Mouse (Mus musculus) kidney, adult 11 months (tissue): ENCODE measurements around the gene 1700012P22Rik.

Experiments
- DNase-seq: peaks from one replicate; pipeline ENCODE4 v3.0.0; 2022

The 1700012P22Rik gene

DNA sequence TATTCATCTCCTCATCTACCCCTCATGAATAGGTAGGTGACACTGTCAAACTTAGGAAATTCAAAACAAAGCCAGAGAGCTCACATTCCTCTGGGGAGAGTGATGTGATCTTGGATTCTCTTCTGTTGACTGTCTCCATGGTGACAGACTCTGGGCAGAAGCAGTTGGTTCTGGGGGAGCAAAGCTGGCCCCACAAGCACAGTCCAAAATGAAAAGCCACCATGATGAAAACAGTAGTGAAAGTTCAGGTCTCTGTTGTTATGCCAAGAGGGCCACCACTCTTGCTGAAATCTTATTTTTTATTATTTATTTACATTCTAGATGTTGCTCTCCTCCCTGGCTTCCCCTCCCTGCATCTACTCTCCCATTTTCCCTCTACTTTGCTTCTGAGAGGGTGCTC lies at the start of gene 1700012P22Rik:
Gene 1700012P22Rik (minus strand): TSS at position 101 of the 400 bp plus-strand sequence.
- DNase-seq: no peak

DNA sequence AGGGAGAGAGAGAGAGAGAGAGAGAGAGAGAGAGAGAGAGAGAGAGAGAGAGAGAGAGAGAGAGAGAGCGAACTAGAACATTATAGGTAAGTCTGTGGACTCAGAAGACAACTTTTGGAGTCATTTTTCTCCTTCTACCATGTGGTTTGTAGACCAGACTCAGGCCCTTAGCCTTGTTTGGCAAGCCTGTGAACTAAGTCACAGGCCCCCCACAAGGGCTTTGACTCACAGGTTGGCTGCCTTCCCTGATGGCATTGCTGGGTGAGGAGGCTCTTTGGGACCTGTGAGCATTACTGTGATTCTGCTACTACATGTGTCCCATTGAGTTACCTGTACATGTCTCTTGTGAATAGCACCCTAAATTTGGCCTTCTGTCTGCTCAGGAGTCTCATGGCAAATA lies 29.5 kb upstream of the 1700012P22Rik start:
- DNase-seq: no peak

DNA sequence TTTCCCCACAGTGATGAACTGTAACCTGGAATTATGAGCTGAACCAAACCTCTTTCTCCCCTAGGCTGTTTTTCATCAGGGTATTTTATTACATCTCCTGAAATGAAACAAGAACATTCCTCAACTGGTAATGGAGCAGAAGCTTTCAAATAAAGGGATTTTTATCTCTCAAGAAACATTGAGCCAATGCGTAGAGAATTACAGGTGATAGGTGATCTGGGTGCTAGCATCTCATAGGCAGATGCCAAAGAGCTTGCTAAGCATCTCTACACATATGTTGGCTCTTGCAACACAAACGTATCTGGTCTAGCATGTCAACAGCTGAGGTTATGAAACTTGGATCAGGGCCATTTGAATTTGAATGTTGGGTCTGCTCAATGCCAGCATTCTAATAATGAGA lies 26.6 kb upstream of the 1700012P22Rik start:
- no peak for DNase-seq

DNA sequence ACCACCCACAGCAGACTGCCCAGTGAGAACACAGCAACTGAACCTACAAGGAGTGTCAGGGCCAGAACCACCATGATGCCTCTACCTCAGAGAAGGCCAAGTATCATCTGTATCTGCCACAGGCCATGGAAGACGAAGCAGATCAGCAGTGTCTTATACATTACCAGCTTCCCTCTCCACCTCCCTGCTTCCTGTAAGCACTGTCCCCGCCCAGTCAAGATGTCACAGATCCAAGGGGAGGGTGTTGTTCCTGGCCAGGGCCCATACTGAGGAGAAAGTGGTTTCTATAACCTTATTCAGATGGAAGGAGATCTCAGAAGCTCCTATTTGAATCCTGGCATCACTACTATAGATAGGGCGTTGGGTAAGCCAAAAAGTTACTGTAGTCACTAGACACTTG lies 25.1 kb upstream of the 1700012P22Rik start, which contains the start of gene Aadacl3:
Gene Aadacl3 (minus strand): TSS at position 101 of the 400 bp plus-strand sequence.
- DNase-seq: no peak

DNA sequence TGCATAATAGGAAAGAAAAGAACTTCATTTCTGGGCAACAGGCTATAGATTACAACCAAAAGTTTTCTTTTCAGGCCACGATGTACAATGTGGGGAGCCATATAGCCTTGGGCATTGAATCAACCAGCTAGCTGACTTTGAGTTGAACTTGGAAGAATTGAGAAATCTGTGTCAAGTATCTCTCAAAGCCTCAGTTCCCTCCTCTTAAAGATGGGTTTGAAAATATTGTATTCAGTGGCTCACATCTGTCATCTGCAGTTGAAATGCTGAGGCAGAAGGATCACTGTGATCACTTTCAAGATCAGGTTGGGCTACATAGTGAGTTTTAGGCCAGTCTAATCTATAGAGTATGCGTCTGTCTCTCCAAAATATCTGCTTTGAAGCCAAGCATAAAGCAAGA lies 14.6 kb upstream of the 1700012P22Rik start, which contains the start of gene Gm9944:
Gene Gm9944 (minus strand): TSS at position 101 of the 400 bp plus-strand sequence.
- DNase-seq: no peak

DNA sequence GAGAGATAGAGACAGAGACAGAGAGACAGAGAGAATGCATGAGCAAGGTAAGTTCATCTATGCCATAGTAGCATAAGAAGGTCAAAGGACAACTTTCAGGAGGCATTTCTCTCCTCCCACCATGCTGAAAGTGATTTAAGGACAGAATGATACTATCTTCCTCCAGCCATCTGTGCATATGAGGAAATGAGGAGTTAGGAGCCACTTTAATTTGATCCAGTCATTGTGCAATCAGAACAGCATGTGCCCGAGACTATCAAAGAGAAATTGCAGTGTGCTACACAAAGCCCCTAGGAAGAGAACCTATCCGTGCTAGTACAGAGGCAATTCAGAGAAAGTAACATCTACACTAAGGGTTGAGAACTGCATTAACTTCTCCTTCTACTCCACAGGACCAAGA lies 10.0 kb upstream of the 1700012P22Rik start:
- no peak for DNase-seq

DNA sequence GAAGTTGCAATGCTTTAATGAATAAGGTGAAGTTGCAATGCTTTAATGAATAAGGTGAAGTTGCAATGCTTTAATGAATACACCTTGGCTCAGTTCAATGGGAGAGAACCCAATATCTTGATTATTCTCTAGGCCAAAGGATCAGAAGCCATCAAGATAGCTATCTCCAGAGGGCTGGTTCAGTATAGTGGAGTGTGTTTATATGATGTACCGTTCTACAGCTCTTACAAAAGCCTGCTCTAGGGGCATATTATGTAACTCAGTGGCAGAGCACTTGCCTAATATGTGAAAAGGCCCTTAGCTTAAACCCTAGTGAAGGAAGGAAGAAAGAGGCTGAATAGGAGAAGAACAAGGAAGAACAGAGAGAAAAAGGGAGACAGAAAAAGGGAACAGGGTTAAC lies 3.0 kb upstream of the 1700012P22Rik start:
- no peak for DNase-seq

DNA sequence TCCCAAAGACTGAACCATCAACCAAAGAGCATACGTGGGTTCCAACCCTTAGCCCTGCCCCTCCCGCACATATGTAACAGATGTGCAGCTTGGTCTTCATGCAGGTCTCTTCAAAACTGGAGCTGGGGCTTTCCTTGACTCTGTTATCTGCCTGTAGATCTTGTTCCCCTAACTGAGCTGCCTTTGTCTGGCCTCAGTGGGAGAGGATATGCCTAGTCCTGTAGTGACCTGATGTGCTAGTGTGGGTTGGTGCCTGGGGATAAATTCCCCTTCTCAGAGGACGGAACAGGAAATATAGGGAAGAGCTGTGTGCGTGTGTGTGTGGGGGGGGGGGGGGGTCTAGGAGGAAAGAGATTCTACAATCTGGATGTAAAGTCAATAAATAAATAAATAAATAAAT lies 2.5 kb upstream of the 1700012P22Rik start:
- DNase-seq: no peak

DNA sequence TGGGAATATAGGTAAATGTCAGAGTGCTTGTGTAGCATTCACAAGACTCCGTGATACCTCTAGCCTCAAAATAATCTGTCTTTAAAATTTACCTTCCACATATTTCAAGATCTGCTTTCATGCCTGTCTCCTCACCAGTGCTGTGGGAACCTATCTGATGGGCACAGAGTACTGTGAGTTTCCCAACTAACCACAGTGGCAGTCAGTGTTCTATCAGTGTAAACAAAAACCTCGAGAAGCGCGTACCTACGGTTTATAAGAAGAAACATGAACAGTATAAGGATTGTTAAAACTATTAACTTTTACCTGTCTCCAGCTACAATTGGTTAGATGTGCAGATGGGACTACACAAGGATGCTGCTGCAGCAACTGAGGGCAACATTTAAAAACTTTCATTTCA lies 5.4 kb downstream of the 1700012P22Rik start:
- DNase-seq: no peak

DNA sequence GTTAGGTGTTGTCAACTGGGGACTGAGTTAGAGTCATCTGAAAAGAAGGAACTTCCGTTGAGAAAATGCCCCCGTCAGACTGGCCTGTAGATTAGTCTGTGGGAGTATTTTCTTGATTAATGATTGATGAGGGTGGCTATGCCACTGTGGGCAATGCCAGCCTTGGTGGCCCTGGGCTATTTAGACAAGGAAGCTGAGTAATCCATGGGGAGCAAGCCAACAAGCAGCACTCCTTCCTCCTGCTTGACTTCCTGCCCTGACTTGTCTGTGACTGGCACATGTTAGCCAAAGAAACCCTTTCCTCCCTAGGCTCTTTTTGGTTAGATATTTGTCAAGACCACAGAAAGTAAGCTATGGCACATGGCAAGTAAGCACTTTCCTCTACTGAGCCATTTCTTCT lies 7.8 kb downstream of the 1700012P22Rik start:
- no peak for DNase-seq

DNA sequence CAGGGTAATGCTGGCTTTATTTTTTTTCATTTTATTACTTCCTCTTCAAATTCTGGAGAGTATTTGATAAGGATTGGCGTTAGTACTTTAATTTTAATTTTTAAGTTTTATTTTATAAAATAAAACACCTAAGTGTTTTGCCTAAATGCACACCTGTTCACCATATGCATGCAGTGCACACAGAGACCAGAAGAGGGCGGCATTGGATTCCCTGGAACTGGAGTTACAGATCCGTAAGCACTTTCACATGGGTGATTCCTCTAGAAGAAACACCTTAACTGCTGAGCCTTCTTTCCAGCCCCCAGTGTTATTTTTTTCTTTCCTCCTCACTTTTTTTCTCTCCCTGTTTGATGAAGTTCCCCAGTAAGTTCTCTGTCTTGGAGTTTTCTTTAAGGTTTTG lies 9.7 kb downstream of the 1700012P22Rik start:
- DNase-seq: peak; percentile 11

DNA sequence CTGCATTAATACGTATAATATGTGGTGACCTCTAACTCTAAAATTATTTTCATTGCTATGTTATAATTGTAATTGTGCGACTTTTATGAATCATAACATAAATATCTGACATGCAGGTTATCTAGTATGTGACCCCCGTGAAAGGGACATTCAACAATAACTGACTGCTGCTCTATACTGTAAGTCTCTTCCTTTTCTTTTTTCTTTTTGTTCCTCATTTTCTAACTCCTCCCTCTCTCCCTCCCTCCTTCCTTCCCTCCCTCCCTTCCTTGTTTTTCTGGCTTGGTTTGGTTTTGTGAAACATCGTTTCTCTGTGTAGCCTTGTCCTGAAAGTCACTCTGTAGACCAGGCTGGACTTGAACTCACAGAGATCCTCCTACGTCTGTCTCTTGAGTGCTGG lies 14.0 kb downstream of the 1700012P22Rik start:
- DNase-seq: no peak

DNA sequence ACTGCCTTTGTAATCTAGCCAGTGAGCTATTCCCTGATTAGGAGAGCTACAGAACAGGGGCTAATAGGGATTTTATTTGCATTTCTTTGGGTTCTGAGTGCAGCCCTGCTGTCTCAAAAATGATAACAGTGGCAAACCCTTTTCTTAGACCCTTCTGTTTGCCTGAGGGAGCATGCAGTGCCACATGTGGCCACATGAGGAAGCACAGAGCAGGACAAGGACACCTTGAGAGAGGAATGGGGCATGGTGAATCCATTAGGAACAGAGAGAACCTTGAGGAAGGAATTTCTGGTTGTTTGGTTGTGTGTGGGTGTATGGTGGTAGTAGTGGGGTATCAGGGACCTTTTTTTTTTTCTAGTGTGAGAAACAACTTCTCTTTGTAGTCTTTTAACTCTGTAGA lies 17.9 kb downstream of the 1700012P22Rik start:
- no peak for DNase-seq

DNA sequence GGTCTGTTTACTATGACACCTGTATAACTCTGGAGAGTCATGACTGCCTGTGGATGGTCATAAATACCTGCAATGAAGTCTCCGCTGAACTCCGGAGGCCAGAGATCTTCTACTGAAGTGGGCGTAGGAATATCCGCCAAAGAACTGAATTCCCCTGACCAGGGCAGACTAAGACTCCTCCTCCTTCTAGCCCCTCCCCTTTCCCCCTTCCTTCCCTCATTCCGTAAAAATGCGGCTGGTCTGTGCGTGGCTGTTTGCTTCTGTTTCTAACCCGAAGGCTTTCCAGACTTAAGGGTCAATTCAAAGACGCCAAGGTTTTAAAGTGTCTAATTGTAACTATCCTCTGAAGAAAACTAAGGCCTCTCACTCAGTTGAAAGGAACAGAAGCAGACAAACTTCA lies 30.3 kb downstream of the 1700012P22Rik start, which contains the start of gene Pramef12:
Gene Pramef12 (minus strand): TSS at position 175 of the 400 bp plus-strand sequence.
- DNase-seq: no peak

DNA sequence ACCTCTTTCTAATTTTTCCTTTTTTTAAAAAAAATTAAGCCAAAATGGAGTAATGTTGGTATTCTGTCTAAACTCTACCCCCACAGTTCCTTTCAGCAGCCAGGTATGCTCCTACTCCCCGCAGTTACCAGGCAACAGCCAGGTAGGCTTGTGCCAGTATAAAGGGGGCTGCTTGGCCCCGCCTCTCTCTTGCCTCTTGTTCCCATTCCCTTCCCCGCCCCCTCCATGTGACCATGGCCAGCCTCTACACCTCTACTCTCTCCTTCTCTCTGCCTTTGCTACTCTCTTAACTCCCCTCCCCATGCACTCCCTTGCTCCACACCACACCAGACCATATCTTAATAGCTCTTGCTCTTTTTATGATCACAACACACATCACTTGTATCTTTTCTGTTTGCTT lies 32.3 kb downstream of the 1700012P22Rik start:
- no peak for DNase-seq

DNA sequence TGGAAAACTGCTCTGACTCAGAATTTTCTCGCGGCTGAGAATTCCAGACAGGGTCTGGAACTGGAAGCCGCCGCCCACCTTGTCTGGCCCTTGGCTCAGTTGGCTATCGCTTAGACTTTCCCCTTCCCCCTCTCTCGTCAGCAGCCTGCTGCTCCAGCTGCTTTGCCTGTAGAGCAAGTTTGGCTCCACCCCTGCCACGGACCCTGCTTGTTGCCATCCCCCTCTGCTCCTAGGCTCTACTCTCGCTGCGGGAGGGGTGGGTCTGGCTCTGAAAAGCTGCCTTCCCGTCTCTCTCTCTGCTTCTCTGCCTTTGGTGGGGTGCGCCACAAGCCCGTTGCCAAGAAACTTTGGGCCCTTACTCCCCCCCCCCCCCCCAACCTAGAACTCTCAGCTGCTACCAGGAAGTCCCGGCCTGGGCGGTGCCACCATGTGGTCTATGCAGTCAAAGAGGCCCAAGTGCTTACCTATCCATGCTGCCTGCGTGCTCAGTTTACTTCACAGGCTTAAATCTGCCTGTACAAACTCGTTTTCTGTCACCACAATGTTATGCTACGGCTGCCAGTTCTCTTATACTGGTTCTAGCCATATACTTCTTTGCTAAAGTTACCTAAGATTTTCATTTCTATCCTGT lies 34.0 kb downstream of the 1700012P22Rik start:
- DNase-seq: peak; percentile 9

DNA sequence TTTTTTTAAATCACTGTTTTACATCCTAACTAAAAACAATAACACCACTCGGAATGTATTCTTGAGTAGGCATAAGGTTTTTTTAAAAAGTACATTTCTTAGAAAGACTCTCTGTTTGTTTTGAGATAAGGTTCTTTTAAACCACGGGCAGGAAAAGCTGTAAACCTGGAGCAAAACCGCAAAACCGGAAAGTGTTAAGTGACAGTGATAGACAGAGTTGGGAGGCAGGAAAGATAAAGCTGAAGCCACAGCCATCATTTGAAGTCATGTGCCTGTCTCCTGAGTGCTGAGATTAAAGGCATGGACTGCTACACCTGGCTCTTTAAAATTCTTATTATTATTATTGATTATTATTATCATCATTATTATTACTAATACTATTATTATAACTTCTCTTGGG lies 35.9 kb downstream of the 1700012P22Rik start:
- DNase-seq: no peak

DNA sequence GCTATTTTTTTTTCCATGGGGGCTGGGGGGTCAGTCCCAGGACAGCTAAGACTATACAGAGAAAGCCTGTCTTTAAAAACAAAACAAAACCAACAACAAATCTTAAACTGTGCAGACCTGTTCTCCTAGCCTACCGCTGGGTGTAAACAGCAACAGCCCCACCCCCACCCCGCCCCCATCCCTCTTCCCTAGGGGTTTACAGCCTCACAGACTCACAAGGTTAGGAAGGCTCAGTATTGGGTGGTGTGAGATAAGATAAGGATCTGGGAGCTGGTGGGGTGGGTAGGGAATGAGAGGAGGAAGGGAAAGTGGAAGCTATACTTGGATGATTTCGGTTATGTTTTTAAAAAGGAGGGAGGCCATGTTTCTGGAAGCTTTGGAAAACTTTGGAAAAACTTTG lies 42.3 kb downstream of the 1700012P22Rik start:
- DNase-seq: no peak

DNA sequence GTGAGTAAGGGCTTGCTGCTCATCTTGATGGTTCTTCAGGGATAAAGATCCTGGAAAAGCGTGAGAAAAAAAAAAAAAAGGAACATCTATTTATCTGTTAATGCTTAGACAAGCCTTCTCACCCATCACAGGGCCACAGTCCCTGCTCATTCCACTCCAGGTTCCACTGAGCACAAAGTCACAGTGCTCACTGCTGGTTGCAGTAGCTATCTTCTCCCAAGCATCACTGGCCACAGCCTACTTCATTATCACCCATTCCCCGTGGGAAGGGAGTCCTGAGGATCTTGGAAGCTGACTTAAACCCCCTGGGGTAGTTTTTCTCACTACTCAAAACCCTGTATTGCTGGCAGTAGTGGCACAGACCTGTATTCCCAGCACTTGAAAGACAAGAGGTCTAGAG lies 60.7 kb downstream of the 1700012P22Rik start, which contains the start of gene Pramef20:
Gene Pramef20 (minus strand): TSS at position 23 of the 400 bp plus-strand sequence.
- DNase-seq: no peak
